Comparison of ENCODE assay signal across 22 mouse cellular contexts in the genomic region with DNA sequence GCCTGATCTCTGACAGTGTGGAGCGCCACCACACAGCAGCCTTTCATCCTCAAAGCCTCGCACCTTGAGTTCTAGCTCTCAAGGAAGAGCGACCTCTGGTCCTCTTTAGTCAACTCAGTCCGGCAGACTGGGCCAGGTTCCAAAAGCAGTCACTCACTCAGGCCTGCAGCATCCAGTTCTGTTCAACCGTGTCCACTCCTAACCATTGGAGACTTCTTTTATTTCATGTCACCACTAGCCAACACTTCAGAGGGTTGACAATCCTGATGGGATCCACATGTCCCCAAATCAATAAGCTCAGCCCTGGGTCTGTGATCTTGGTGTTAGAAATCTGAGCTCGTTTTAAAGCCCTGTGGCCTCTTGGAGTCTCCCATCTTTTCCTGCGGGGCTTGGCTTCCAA. TPM values are rescaled to one million over a fixed set of nuclear protein-coding genes. Genes with fewer than 3 reads are reported as not detected.
DNase-seq lines count a peak whose midpoint lies in the region; ATAC-seq lines count a peak whose summit lies in the region.
"Had no signal": no experiment of that assay in that cellular context is flagged by ENCODE, and none has a peak within 500 bp of the region (broad histone marks: within the 10 kb centered on the region; RNA-seq: fewer than 3 reads in every experiment).

No protein-coding gene starts in this region.

- peak; percentile 30 for DNase-seq in cerebellum, adult 9-10 months
- no peak for DNase-seq in cerebellum, postnatal 10 days
- no peak for DNase-seq in heart, adult 18-20 months
- DNase-seq in adipocyte (ENCODE audit: low spot score): peak; percentile 77
- peak; percentile 69 for DNase-seq in kidney, postnatal 10 days
- no peak for DNase-seq in adrenal gland, postnatal 14 days
- DNase-seq: adrenal gland, postnatal 10 days; cerebellum, adult 11 months; gastrocnemius, postnatal 36 days; heart, postnatal 10 days; layer of hippocampus, postnatal 36 days; thymus, postnatal 25 days had no signal

- H3K4me3 ChIP-seq in heart, embryonic 15.5 days: no peak overlapping the region
- H3K4me3 ChIP-seq in hindbrain, embryonic 16.5 days (ENCODE audit: low read length): no peak overlapping the region
- H3K4me3 ChIP-seq: erythroblast, embryonic 14.5 days; forebrain, embryonic 15.5 days; hindbrain, embryonic 13.5 days; layer of hippocampus, adult 2 months; limb, embryonic 15.5 days; megakaryocyte, embryonic 14.5 days; midbrain, embryonic 15.5 days; myocyte had no signal

- no peaks in the 10 kb centered on the region for H3K9me3 ChIP-seq in heart, embryonic 15.5 days (replicated peaks)
- H3K9me3 ChIP-seq in hindbrain, embryonic 16.5 days (ENCODE audit: control insufficient read depth, low read length): no peaks in the 10 kb centered on the region
- H3K9me3 ChIP-seq: forebrain, embryonic 15.5 days; hindbrain, embryonic 13.5 days; limb, embryonic 15.5 days; megakaryocyte, embryonic 14.5 days; midbrain, embryonic 15.5 days had no signal

- ATAC-seq in heart, embryonic 15.5 days (replicated peaks; ENCODE audit: insufficient number of reproducible peaks, insufficient read depth, low FRiP score, low read depth): no peak
- no peak for ATAC-seq in hindbrain, embryonic 16.5 days
- ATAC-seq: forebrain, embryonic 15.5 days; midbrain, embryonic 15.5 days had no signal

- H3K9ac ChIP-seq in heart, embryonic 15.5 days: no peak overlapping the region
- H3K9ac ChIP-seq in hindbrain, embryonic 16.5 days (ENCODE audit: low read depth, low read length): no peak overlapping the region
- H3K9ac ChIP-seq: forebrain, embryonic 15.5 days; hindbrain, embryonic 13.5 days; limb, embryonic 15.5 days; midbrain, embryonic 15.5 days had no signal

- H3K4me2 ChIP-seq in heart, embryonic 15.5 days: no peak overlapping the region
- H3K4me2 ChIP-seq in hindbrain, embryonic 16.5 days (ENCODE audit: low read length): no peak overlapping the region
- H3K4me2 ChIP-seq: forebrain, embryonic 15.5 days; hindbrain, embryonic 13.5 days; limb, embryonic 15.5 days; midbrain, embryonic 15.5 days had no signal

- H3K27ac ChIP-seq in heart, embryonic 15.5 days: peak overlapping the region; percentile 66
- H3K27ac ChIP-seq in hindbrain, embryonic 16.5 days (ENCODE audit: low read depth, low read length): no peak overlapping the region
- H3K27ac ChIP-seq: forebrain, embryonic 15.5 days; hindbrain, embryonic 13.5 days; layer of hippocampus, adult 2 months; limb, embryonic 15.5 days; midbrain, embryonic 15.5 days had no signal

- H3K36me3 ChIP-seq in heart, embryonic 15.5 days: peaks cover 18% of the 10 kb centered on the region; the same call in 1 of the 2 replicates
- no peaks in the 10 kb centered on the region for H3K36me3 ChIP-seq in hindbrain, embryonic 16.5 days (ENCODE audit: control insufficient read depth, insufficient read depth, low read length)
- H3K36me3 ChIP-seq: forebrain, embryonic 15.5 days; hindbrain, embryonic 13.5 days; midbrain, embryonic 15.5 days had no signal

- H3K4me1 ChIP-seq in heart, embryonic 15.5 days (replicated peaks): peaks cover 54% of the 10 kb centered on the region
- H3K4me1 ChIP-seq in hindbrain, embryonic 16.5 days (ENCODE audit: control insufficient read depth, insufficient read depth, low read depth, low read length): peaks cover 10% of the 10 kb centered on the region

- no peaks in the 10 kb centered on the region for H3K27me3 ChIP-seq in heart, embryonic 15.5 days
- H3K27me3 ChIP-seq in hindbrain, embryonic 16.5 days (replicated peaks; ENCODE audit: control insufficient read depth, insufficient read depth, low read length): no peaks in the 10 kb centered on the region
- H3K27me3 ChIP-seq: forebrain, embryonic 15.5 days; hindbrain, embryonic 13.5 days; limb, embryonic 15.5 days; midbrain, embryonic 15.5 days had no signal

- 42% methylated on average over 7 of the region's 7 CpGs for WGBS in heart, embryonic 15.5 days
- 77% methylated on average over 7 of the region's 7 CpGs for WGBS in hindbrain, embryonic 16.5 days

RNA-seq across cellular contexts. Expression of a gene that starts 20.8 kb away (rescaled TPM):
- 23.9 and 30.7 TPM in 2 replicates for polyA plus RNA-seq in heart, embryonic 15.5 days (2015; fragmentation: Nextera tagmentation; extraction: Ambion mirVana)
- 1 to 10 TPM; 8.6 to 9.6 TPM for total RNA-seq in heart, adult 18-20 months (2021)
- 38.2 and 40.3 TPM in 2 replicates for total RNA-seq in adrenal gland, postnatal 14 days (2021)
- polyA plus RNA-seq in hindbrain, embryonic 16.5 days (2015; fragmentation: Nextera tagmentation; extraction: Ambion mirVana): 26.0 and 27.6 TPM in 2 replicates

Comparison
In these comparisons a context has a peak if more than half of its experiments do, and no peak if none do; other contexts are left out.
1. DNase-seq: peak in cerebellum, adult 9-10 months (single experiment), adipocyte (single experiment) and kidney, postnatal 10 days (single experiment); none in cerebellum, postnatal 10 days (0 of 2), heart, adult 18-20 months (0 of 2) and adrenal gland, postnatal 14 days (single experiment).